Mouse (Mus musculus): ENCODE results near the gene Efcab8.

Gene Efcab8

DNA sequence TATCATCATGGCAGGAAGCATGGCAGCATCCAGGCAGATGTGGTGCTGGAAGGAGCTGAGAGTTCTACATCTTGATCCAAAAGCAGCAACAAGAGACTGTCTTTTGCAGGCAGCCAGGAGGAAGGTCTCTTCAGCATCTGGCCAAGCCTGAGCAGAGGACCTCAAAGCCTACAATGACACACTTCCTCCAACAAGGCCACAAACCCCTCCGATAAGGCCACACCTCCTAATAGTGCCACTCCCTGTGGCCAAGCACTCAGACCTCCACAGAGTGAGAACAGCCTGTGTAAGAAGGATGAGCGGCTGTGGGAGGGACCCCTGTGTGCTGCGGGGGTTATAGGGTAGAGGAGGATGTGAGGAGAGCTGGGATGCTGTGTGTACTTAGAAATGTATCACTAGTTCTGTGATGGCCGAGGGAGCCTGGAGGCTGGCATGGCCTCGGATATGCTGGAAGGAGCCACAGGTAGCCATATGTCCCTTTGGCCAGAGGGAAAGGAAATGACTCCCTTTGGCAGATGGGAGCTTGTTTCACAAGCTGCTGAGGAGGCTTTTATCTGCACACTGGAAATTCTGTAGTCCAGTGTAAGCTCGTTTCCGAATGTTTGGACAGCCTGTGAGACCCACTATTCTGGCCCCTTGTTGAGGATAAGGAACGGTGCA is 47.6 kb downstream of the Efcab8 start:
- DNase-seq: no peak

- DNase-seq: no peak
Measured at GRCm38 (mm10) chr2:153828704-153829103, 49.0 kb downstream of the Efcab8 start.

GRCm38 (mm10) chr2:153833291-153833690 is 53.6 kb downstream of the Efcab8 start:
- DNase-seq: no peak

- DNase-seq: no peak
Measured at GRCm38 (mm10) chr2:153842854-153843253, 63.1 kb downstream of the Efcab8 start.

DNA sequence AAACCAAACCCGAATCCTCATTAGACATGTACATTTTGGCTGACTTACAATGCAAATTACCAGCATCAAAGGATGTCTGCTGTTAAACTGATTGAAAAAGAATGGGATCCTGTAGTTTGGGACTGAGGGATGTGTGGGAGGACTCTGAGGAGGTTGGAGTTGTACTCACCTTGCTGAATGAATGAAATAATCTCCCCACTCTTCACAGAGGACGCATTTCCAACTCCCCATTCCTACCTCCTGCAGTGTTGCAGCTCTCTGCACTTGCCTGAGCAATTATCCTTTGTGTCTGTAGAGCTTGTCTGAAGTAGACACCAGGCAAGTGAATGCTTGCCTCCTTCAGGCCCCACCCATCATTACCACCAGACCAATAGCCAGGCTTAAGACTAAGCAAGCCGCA is 68.7 kb downstream of the Efcab8 start:
- no peak for DNase-seq

GRCm38 (mm10) chr2:153850351-153851029 is 70.8 kb downstream of the Efcab8 start:
- DNase-seq: no peak

GRCm38 (mm10) chr2:153851030-153851360 is 71.3 kb downstream of the Efcab8 start:
- DNase-seq: peak; percentile 40 to 45

GRCm38 (mm10) chr2:153853544-153853943 is 73.8 kb downstream of the Efcab8 start:
- no peak for DNase-seq

- DNase-seq: no peak
Measured at GRCm38 (mm10) chr2:153859581-153859980, 79.8 kb downstream of the Efcab8 start.

GRCm38 (mm10) chr2:153860315-153860714 is 80.6 kb downstream of the Efcab8 start:
- no peak for DNase-seq

DNA sequence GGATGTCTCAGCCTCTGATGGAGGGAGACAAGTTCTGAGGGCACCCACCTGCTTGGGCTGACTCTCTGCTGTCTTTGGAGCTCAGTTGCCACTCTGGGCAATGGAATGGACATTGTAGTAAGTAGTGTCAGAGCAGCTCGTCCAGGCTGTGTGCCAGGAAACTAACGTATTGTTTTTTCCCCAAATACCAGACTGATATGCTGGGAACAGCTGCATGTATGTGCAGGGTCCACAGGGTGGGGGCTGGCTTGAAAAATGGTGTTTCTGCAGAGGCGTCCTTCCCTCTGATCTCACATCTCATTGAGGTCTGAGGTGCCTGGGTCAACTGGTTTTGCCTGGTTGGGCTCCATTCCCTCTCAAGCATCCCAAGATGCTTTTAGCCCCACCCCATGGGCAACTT is 81.0 kb downstream of the Efcab8 start:
- no peak for DNase-seq

DNA sequence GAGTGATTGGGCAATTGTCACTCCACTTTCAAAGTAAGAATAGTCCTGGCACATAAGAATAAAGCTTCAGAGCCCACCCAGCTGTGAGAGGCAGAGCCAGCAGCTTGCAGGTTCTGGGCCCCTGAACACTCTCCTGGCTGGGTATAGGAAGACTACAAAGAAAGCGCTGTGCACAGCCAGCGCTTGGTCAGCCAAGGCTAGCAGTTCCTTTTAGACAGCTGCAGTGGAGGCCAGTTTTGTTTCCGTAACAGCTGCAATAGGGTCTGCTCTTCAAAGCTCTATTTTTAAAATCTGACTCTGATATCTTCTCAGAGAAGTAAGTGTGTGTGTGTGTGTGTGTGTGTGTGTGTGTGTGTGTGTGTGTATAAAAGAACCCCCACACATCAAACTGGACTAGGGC is 82.2 kb downstream of the Efcab8 start:
- DNase-seq: no peak

- DNase-seq: no peak
Measured at GRCm38 (mm10) chr2:153870984-153871383, 91.3 kb downstream of the Efcab8 start, which contains the start of gene Sun5. Gene Sun5, minus strand, starts transcription at chr2:153871084.

DNA sequence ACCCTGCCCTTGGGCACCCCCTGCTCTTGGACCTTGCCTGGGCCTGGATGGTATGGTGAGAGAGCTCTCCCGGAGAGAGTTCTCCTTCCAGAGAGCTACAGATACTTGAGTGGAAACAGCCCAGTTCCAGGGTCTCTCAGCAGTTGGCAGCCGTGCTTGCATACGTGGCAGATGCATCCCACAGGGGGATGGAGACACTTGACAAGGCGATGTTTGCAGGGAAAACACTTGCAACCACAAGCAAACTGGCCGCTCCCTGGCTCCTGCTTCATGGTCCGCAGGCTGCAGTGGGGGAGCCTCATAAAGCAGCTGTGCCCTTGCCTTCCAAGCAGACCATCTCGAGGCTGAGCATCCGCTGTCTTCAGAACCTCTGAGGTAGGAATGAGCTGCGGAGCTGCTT is 95.0 kb downstream of the Efcab8 start, which contains the start of gene Bpifb2:
TSS of gene Bpifb2 (plus strand) at position 301 of the 400 bp plus-strand sequence.
- DNase-seq: no peak
